Mouse (Mus musculus) bone marrow macrophage, adult 2 months (primary cell): ENCODE data around the gene Dus1l.

Experiments used
- CTCF ChIP-seq: IDR thresholded peaks from 2 replicates; pipeline ENCODE4 v1.5.1; 2012; ENCODE audit warnings: low read depth, mild to moderate bottlenecking, low read length, moderate library complexity
- POLR2A ChIP-seq: IDR thresholded peaks from 2 replicates; pipeline ENCODE4 v1.6.1; 2012; ENCODE audit warnings: mild to moderate bottlenecking, low read depth, low read length, borderline replicate concordance

GRCm38 (mm10) chr11:120823551-120823947 is 27.3 kb upstream of the Dus1l start:
- TF ChIP-seq CTCF (no peak), POLR2A (no peak)
